Mouse (Mus musculus) lung, postnatal 0 days (tissue): Measurements from ENCODE around the gene Onecut1.

Source experiments
- CTCF ChIP-seq: IDR thresholded peaks from 2 replicates; pipeline ENCODE4 v1.5.1; 2016; ENCODE audit warnings: antibody characterized with exemption, mild to moderate bottlenecking
- EP300 ChIP-seq: IDR thresholded peaks from 2 replicates; pipeline ENCODE4 v1.6.1; 2016; ENCODE audit warnings: antibody characterized with exemption, mild to moderate bottlenecking, control low read depth

DNA sequence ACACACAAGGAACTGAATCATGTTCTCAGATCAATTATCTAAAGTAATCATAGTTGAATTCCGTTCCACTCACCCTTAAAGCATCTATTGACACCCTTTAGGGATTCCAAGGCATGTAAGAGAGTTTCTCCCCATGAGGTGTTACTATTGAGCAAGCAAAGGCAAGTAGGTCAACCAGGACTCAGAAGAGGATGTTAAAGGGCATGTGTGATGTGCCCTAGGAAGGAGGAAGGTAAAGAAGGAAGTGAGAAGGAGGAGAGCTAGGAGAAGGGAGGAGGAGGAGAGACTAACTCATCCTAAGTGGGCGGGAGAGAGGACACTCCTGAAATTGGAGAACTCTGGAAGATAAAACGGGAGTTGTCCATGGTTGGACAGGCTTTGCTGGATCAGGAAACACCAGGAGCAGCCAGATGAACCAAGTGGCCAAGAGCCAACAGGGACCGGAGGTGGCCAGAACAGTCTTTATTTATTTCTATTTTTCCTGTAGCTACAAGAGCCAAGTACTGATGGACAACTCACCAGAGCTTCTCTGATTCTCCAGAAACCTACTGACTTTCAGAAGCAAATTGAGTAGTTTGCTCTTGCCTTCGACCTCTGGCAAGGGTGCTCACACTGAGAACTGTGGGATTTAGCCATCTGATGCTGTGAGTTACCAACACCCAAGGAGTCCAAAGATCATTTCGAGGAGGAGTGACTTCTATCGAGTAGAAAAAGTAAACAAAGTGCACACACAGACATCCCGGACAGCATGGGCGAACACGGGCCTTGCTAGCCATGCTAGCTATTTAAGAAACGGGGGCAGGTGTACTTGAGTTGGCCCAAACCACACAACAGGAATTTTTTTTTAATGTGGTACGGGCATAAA is 77.2 kb downstream of the Onecut1 start:
- TF ChIP-seq CTCF (no peak), EP300 (no peak)
